Mouse (Mus musculus) frontal cortex, postnatal 14 days (tissue): ENCODE measurements at regions not wholly inside any gene's neighbourhood (a gene's known extent, or its start where the extent isn't known, plus 50 kb on each side); places are given as distances from the start of the nearest gene placed in this dataset.

ENCODE experiments used
- DNase-seq, 2 experiments: peaks; one replicate each; pipeline ENCODE4 v3.0.0; 2022; ENCODE audit warnings: low spot score in 2 of 2

GRCm38 (mm10) chr1:69212896-69213500, 105.1 kb upstream of the Erbb4 start:
- DNase-seq = no peak

GRCm38 (mm10) chr1:69202745-69203144, 94.9 kb upstream of the Erbb4 start:
- no peak for DNase-seq

- no peak for DNase-seq
Observed at GRCm38 (mm10) chr1:69165202-69165601, 57.3 kb upstream of the Erbb4 start.
